Mouse (Mus musculus) neural tube, embryonic 13.5 days (tissue): ENCODE data around the gene Gatc. TPM values are rescaled to one million over a fixed set of nuclear protein-coding genes. Genes with fewer than 3 reads are reported as not detected.
"Not testable (repeated sequence)": the region's sequence is repeated elsewhere in the genome, so short reads cannot be mapped to it uniquely, and the experiment has no call there.

Experiments used
- ATAC-seq: fragments of 200-750 bp; cut with Nextera tagmentation; 2 replicates; pipeline ENCODE4 v1.8.0; 2017; ENCODE audit warnings: low read depth, mild to moderate bottlenecking, moderate TSS enrichment, moderate library complexity
- H3K27ac ChIP-seq: fragments of 300-500 bp; sonication (generic); replicated peaks from 2 replicates; pipeline ENCODE4 v1.5.1; 2015; ENCODE audit warnings: moderate library complexity, mild to moderate bottlenecking, inconsistent platforms
- H3K27me3 ChIP-seq: fragments of 300-500 bp; sonication (generic); 2 replicates; pipeline ENCODE4 v1.6.1; 2015; ENCODE audit warnings: mild to moderate bottlenecking, inconsistent platforms
- H3K36me3 ChIP-seq: fragments of 300-500 bp; sonication (generic); 2 replicates; pipeline ENCODE4 v1.6.1; 2015; ENCODE audit warnings: mild to moderate bottlenecking, inconsistent platforms
- H3K4me1 ChIP-seq: fragments of 300-500 bp; sonication (generic); replicated peaks from 2 replicates; pipeline ENCODE4 v1.6.1; 2015; ENCODE audit warnings: inconsistent platforms
- H3K4me2 ChIP-seq: fragments of 300-500 bp; sonication (generic); 2 replicates; pipeline ENCODE4 v1.6.1; 2015; ENCODE audit warnings: inconsistent platforms, mild to moderate bottlenecking, moderate library complexity
- H3K4me3 ChIP-seq: fragments of 300-500 bp; sonication (generic); 2 replicates; pipeline ENCODE4 v1.5.1; 2015; ENCODE audit warnings: mild to moderate bottlenecking, inconsistent platforms
- H3K9ac ChIP-seq: fragments of 300-500 bp; sonication (generic); 2 replicates; pipeline ENCODE4 v1.6.1; 2015; ENCODE audit warnings: moderate library complexity, mild to moderate bottlenecking, inconsistent platforms
- H3K9me3 ChIP-seq: fragments of 300-500 bp; sonication (generic); 2 replicates; pipeline ENCODE4 v1.6.1; 2016; ENCODE audit warnings: inconsistent platforms
- WGBS: fragments of 180-500 bp; shearing (Covaris S2); methylation state at CpG from one replicate; pipeline ENCODE4 v1.1.7; 2015; 5-methylcytosine and 5-hydroxymethylcytosine counted together
- polyA plus RNA-seq: library from polyadenylated mRNA; unstranded; fragments of >200 nt; fragmentation: Nextera tagmentation; extraction: Ambion mirVana; gene quantifications from 2 replicates; pipeline ENCODE4 v1.2.1, GENCODE M21; 2015

The Gatc gene
- polyA plus RNA-seq: 36.7 and 41.1 TPM in 2 replicates

DNA sequence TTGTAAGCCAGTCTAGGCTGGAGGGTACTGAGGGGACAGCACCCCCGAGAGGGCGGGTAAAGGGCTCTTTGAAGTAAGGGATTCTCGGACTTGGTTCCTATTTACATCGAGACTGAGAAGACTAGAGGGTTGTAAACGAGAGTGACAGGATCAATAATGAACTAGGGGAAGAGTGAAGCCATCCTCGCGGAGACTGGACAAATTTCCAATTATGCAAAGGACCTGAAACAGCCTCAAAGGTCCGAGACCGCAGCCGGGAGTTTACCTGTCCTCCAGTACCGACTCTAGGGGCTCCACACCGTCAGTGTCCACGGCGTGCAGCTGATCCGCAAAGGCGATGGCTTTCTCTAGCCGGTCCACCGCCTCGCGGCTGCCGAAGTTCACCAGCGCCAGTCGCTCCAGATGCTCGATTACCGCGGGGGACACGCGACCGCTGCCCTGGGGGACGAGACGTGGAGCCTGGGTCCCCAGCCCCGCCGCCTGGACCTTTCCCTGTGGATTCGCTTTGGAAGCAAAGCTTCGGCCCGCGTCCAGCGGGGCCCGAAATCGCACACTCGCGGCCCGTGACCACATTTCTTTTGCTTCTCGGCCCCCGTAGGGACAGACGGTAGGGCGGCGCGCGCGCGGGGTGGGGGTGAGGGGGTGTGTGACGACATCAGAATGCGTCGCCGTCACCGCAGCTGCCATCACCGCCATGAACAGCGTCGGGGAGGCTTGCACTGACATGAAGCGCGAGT, at the start of gene Gatc, which contains the start of gene Triap1:
Gene Gatc, minus strand, starts transcription at position 602 of the 737 bp plus-strand sequence.
Gene Triap1, plus strand, starts transcription at position 649 of the 737 bp plus-strand sequence.
- Histone ChIP-seq H3K4me3 (peak within 1 kb of the TSS; percentile 72), H3K9me3 (no peaks in the 10 kb centered on the region), H3K27me3 (no peaks in the 10 kb centered on the region), H3K36me3 (peaks cover 49% of the 10 kb centered on the region), H3K9ac (peak within 1 kb of the TSS; percentile 81), H3K4me1 (peaks cover 30% of the 10 kb centered on the region), H3K27ac (peak within 1 kb of the TSS; percentile 91), H3K4me2 (peak within 1 kb of the TSS; percentile 80)
- 2% methylated on average over 62 of the region's 62 CpGs for WGBS
- peak; percentile 93 for ATAC-seq

DNA sequence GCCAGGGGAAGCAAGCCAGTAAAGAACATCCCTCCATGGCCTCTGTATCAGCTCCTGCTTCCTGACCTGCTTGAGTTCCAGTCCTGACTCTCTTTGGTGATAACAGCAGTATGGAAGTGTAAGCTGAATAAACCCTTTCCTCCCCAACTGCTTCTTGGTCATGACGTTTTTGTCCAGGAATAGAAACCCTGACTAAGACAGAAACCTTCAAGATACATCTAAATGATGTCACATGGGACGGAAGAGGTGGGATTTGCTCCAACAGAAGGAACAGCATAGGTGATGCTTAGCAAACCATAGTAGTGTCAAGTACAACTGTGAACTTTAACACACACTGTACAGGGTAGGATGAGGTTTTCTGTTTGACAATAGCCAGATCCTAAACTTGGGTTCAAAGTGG, 37.9 kb upstream of the Gatc start:
- not testable (repeated sequence) for H3K27me3 ChIP-seq, H3K4me1 ChIP-seq, H3K36me3 ChIP-seq, ATAC-seq, H3K27ac ChIP-seq, H3K9ac ChIP-seq, H3K4me3 ChIP-seq, H3K4me2 ChIP-seq, H3K9me3 ChIP-seq
- WGBS: 93% methylated on average over 2 of the region's 2 CpGs

DNA sequence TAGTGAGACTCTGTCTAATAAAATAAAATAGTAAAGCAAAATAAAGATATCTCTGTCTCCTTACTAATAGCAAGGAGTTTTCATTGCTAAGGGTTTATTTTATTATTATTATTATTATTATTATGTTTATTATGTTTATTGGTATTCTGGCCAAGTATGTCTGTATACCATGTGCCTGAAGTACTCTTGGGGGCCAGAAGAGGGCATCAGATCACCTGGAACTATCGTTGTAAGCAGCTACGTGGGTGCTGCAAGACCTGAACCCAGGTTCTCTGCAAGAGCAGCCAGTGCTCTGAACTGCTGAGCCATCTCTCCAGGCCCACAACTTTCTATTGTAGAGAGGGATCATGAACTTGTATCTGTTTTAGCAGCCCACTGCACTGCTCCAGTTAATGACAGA, 34.5 kb upstream of the Gatc start:
- H3K36me3 ChIP-seq: no peaks in the 10 kb centered on the region
- no peak overlapping the region for H3K4me2 ChIP-seq
- no peak overlapping the region for H3K27ac ChIP-seq
- no peaks in the 10 kb centered on the region for H3K9me3 ChIP-seq
- peaks cover 17% of the 10 kb centered on the region for H3K4me1 ChIP-seq
- no peak overlapping the region for H3K9ac ChIP-seq
- no peaks in the 10 kb centered on the region for H3K27me3 ChIP-seq
- 79% methylated on average over 2 of the region's 2 CpGs for WGBS
- H3K4me3 ChIP-seq: no peak overlapping the region
- ATAC-seq: no peak

DNA sequence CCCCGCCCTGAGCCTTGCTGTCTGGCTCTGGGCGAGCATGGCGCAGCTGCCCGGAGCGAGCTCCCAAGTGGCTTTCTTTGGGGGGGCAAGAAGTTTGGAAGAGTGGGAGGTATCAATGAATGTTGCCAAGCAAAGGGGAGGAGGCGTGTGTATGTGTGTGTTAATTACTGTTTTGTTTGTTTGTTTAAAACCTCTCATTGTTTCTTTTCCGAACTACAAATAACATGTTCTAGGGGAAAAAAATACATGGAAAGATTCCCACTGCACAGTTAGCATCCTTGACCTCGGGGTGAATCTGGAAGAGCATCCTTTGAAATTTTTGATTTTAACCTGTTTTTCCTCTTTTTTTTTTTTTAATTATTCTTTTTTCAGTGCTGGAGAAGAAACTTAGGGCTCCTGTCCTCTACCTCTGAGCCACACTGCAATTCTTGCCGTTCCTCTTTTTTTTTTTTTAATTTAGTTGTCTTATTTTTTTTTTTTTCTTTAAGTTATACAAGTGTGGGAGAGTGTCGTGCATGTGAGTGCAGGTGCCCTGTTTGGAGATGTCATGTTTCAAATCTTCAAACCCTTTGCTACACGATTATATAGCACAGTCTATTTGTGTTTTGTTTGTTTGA, 33.3 kb upstream of the Gatc start:
- peak overlapping the region; percentile 63 for H3K4me2 ChIP-seq
- 7% methylated on average over 11 of the region's 11 CpGs for WGBS
- no peaks in the 10 kb centered on the region for H3K36me3 ChIP-seq
- no peaks in the 10 kb centered on the region for H3K27me3 ChIP-seq
- H3K27ac ChIP-seq: peak overlapping the region; percentile 78
- H3K4me3 ChIP-seq: peak overlapping the region; percentile 31
- no peak for ATAC-seq
- H3K9me3 ChIP-seq: no peaks in the 10 kb centered on the region
- H3K4me1 ChIP-seq: peaks cover 17% of the 10 kb centered on the region
- peak overlapping the region; percentile 67 for H3K9ac ChIP-seq

DNA sequence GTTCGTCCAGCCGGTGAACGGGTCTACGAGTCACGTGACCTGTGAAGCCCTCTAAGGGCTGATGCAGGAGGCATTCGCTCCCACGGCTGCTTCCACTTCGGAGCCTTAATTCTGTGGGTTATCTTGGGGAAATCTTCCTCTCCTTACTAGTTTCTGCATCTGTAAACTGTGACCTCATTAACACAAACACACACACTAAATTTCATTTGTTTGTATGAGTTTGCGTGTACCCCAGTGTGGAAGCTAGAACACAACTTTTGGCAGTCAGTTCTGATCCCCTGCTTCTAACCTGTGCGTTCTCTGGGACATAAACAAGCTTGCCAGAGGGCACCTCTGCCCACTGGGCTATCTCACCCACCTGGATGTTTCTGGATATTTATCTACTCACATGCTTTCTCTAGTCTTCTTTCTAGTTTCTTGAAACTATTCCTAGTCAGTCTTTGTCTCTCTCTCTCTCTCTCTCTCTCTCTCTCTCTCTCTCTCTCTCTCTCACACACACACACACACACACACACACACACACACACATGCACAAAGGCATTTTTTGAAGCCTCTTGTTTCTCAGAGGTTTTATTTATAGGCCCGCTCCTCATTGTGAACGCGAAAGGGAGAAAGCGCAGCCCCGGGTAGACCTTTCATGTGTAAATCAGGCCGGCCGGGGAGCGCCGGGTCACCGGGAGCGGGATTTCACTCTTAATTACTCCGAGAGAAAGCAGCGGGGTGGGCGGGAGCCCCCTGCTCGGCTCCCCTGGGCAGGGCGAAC, 32.6 kb upstream of the Gatc start:
- H3K27me3 ChIP-seq: no peaks in the 10 kb centered on the region
- peak overlapping the region; percentile 67 for H3K9ac ChIP-seq
- 7% methylated on average over 26 of the region's 26 CpGs for WGBS
- H3K27ac ChIP-seq: peak overlapping the region; percentile 78
- no peaks in the 10 kb centered on the region for H3K36me3 ChIP-seq
- H3K4me2 ChIP-seq: peak overlapping the region; percentile 63
- peak overlapping the region; percentile 31 for H3K4me3 ChIP-seq
- H3K9me3 ChIP-seq: no peaks in the 10 kb centered on the region
- peak; percentile 85 for ATAC-seq
- peaks cover 17% of the 10 kb centered on the region for H3K4me1 ChIP-seq

DNA sequence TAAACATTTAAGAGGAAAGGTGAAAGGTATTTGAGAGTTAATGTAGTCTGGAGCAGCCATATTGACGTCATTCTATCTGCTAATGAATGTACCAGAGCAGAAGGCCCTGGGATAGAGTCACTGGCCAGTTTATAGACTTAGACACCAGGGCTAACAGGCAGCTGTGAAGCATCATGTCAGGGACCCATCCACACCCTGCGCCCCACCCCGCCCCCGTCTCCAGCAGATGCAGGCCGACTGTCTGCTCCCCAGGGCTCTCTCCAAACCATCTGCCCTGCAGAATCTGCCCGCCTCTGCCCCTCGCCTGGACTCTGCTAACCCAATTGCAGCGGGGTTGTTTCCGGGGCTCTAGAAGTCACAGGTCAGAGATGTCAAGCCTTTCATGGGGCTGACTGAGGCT, 30.8 kb upstream of the Gatc start:
- no peak overlapping the region for H3K9ac ChIP-seq
- H3K4me2 ChIP-seq: no peak overlapping the region
- H3K27me3 ChIP-seq: no peaks in the 10 kb centered on the region
- no peaks in the 10 kb centered on the region for H3K9me3 ChIP-seq
- no peak overlapping the region for H3K4me3 ChIP-seq
- 19% methylated on average over 9 of the region's 9 CpGs for WGBS
- H3K36me3 ChIP-seq: no peaks in the 10 kb centered on the region
- H3K4me1 ChIP-seq: peaks cover 17% of the 10 kb centered on the region
- no peak for ATAC-seq
- peak overlapping the region; percentile 28; the same call in 1 of the 2 replicates for H3K27ac ChIP-seq

DNA sequence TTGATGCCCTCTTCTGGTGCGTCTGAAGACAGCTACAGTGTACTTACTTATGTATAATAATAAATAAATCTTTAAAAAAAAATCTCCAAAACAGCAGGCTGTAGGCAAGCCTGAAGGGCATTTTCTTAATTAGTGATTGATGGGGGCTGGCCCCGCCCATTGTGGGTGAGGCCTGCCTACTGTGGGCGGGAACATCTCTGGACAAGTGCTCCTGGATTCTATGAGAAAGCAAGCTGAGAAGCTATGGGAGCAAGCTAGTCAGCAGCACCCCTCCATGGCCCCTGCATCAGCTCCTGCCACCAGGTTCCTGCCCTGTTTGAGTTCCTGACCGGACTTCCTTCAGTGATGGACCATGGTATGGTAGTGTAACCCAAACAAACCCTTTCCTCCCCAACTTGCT, 23.8 kb upstream of the Gatc start:
- no peak for ATAC-seq
- Histone ChIP-seq H3K27me3 (no peaks in the 10 kb centered on the region), H3K27ac (no peak overlapping the region), H3K9ac (no peak overlapping the region), H3K4me1 (peaks cover 6% of the 10 kb centered on the region), H3K4me2 (no peak overlapping the region), H3K4me3 (no peak overlapping the region), H3K9me3 (no peaks in the 10 kb centered on the region), H3K36me3 (no peaks in the 10 kb centered on the region)
- WGBS: 88% methylated on average over 4 of the region's 4 CpGs

DNA sequence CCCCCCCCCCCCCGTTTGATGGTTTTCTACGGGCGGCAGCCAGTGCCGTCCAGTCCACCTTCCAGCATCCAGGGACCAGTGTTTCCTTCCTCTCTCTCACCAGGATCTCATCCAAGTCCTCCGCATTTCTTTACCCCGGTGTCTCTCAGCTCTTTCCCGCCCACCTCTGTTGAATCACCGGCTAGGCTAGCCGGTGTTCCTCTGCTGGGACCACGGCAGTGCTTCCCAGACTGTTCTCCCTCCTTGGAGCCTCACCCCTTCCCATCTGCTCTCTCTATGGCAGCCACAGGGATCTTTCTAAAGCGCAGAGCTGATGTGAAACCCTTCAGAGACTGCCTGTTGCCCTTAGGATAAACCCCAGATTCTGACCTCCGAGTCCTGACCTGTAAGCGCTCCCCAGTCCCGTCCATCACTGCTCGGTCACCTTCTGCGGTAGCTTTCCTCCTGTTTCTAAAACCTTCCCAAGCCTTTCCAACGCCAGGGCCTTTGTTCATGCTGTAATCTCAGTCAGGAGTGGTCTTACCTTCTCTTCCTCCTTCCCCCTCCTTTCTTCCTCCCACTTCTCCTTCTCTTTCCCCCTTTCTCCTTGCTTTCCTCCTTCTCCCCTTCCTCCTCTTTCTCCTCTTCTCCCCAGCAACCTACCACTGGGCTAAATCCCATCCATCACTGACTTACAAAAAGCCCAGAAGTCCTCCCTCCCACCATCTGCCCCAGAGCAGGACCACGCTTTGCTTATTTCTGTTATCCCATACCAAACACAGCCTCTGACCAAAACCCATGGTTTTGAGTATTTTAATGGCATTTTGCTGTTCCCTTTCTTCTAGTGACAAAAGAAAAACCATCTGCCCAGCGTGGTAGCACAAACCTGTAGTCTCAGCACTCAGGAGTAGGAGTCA, 22.1 kb upstream of the Gatc start:
- Histone ChIP-seq H3K4me2 (0 out of 2 replicates have a peak overlapping the region, but pooled peaks have one; percentile 24), H3K9me3 (no peaks in the 10 kb centered on the region), H3K9ac (no peak overlapping the region), H3K36me3 (no peaks in the 10 kb centered on the region), H3K4me1 (peaks cover 6% of the 10 kb centered on the region), H3K4me3 (no peak overlapping the region), H3K27ac (peak overlapping the region; percentile 35; the same call in 1 of the 2 replicates), H3K27me3 (no peaks in the 10 kb centered on the region)
- ATAC-seq: no peak
- WGBS: 9% methylated on average over 19 of the region's 19 CpGs

DNA sequence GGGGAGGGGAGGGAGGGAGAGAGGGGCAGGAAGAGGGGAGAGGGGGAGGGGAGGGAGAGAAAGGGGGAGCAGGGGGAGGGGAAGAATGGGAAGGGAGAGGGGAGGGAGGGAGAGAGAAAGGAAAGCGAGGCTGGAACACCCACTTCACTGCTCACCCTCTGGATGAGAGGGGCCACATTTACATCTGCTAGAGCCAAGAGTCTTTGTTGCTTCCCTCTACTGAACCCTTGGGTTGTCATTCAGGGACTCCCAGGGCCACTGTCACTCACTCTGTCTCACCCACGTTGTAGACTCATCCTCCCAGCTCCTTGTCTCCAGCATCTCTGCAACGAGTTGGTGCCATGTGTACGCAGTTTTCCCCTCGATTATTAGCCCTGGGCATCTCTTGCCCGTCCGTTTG, 21.2 kb upstream of the Gatc start:
- H3K27me3 ChIP-seq: no peaks in the 10 kb centered on the region
- H3K4me3 ChIP-seq: no peak overlapping the region
- H3K9me3 ChIP-seq: no peaks in the 10 kb centered on the region
- H3K4me2 ChIP-seq: no peak overlapping the region
- H3K27ac ChIP-seq: no peak overlapping the region
- H3K9ac ChIP-seq: no peak overlapping the region
- H3K36me3 ChIP-seq: no peaks in the 10 kb centered on the region
- ATAC-seq: no peak
- H3K4me1 ChIP-seq: peaks cover 6% of the 10 kb centered on the region
- WGBS: 30% methylated on average over 7 of the region's 7 CpGs

DNA sequence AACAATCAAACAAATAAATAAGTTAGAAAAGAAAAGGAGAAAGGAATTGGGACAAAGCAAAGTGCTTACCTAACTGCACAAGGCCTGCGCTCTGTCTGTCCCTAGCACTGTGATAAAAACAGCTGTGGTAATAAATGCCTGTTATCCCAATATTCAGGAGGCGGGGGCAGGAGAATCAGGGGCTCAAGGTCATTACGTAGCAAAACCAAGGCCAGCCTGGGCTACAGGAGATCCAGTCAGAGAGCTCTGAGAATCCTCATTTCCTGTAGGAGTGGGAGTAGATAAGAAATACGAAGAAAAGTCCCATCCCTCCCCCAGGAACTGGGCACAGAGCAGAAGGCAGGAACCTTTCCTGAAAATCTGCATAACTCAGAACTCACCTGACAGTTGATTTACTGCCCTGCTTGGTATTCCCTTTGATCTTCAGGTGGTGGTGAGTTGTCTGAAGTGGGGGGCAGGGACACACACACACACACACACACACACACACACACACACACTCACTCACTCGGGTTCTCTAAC, 18.9 kb upstream of the Gatc start:
- Histone ChIP-seq H3K9me3 (no peaks in the 10 kb centered on the region), H3K27ac (no peak overlapping the region), H3K4me2 (no peak overlapping the region), H3K4me1 (peaks cover 6% of the 10 kb centered on the region), H3K36me3 (no peaks in the 10 kb centered on the region), H3K27me3 (no peaks in the 10 kb centered on the region), H3K4me3 (no peak overlapping the region), H3K9ac (no peak overlapping the region)
- 58% methylated on average over 5 of the region's 5 CpGs for WGBS
- ATAC-seq: no peak

DNA sequence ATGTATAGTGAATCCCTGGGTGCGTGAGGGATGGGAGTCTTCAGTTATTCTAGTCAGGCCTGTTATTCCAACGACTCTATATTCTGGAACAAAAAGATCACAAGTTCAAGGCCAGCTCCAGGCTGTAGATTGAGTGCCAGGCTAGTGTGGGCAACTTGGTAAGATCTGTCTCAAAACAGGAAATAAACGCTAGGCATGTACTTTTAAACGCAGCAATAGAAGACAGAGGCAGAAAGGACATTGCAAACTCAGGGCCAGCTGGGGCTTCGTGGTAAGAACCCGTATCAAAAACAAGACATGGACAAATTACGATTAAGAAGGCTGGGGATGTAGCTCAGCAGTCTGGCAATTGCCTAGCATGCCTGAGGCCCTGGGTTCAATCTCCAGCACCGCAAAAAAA, 18.5 kb upstream of the Gatc start:
- Histone ChIP-seq H3K9ac (no peak overlapping the region), H3K9me3 (no peaks in the 10 kb centered on the region), H3K36me3 (no peaks in the 10 kb centered on the region), H3K27me3 (no peaks in the 10 kb centered on the region), H3K4me1 (peaks cover 6% of the 10 kb centered on the region), H3K4me3 (no peak overlapping the region), H3K4me2 (no peak overlapping the region), H3K27ac (no peak overlapping the region)
- no peak for ATAC-seq
- WGBS: 81% methylated on average over 8 of the region's 8 CpGs
